Mouse (Mus musculus): ENCODE measurements around the gene Plpp2. TPM values are rescaled to one million over a fixed set of nuclear protein-coding genes. Genes with fewer than 3 reads are reported as not detected.

Gene Plpp2
- polyA plus RNA-seq, 1 experiment: 8.7 TPM

DNA sequence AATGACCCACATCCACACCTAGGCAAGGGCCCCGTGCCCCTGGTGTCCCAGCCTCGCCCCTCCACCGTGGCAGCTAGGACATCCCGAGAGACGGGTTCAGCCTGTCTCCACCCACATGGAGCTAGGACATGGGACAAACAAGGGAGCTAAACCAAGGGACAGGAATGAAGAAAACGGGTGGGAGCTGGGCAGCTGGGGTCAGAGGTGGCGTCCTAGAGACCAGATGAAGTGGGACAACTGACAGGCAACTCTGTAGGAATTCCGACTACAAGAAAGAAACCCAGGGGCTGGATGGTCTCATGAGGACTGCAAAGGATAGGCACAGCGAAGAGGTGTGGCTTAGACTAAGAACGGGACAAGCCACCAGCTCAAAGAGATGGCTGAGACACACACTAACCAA, 20.1 kb upstream of the Plpp2 start:
- WGBS: 75% methylated on average over 10 of the region's 10 CpGs
- TF ChIP-seq CTCF (IDR thresholded peaks at IDR 0.05; ENCODE audit: borderline replicate concordance, control insufficient read depth, extremely low read depth, insufficient read depth, low read length, poor library complexity) (no peak), POLR2A (IDR thresholded peaks at IDR 0.05; ENCODE audit: control insufficient read depth, extremely low read depth, insufficient read depth, low read length, poor library complexity) (no peak)
- Histone ChIP-seq H3K4me3 (ENCODE audit: control insufficient read depth, insufficient read depth, low read length) (no peak overlapping the region), H3K27me3 (ENCODE audit: control insufficient read depth, insufficient read depth, low read length) (no peaks in the 10 kb centered on the region), H3K36me3 (ENCODE audit: control insufficient read depth, insufficient read depth, low read length) (no peaks in the 10 kb centered on the region; the same call in 1 of the 2 replicates), H3K4me1 (replicated peaks; ENCODE audit: control insufficient read depth, insufficient read depth, low read length) (peaks cover 22% of the 10 kb centered on the region), H3K27ac (ENCODE audit: control insufficient read depth, insufficient read depth, low read length) (no peak overlapping the region)
- DNase-seq: no peak

DNA sequence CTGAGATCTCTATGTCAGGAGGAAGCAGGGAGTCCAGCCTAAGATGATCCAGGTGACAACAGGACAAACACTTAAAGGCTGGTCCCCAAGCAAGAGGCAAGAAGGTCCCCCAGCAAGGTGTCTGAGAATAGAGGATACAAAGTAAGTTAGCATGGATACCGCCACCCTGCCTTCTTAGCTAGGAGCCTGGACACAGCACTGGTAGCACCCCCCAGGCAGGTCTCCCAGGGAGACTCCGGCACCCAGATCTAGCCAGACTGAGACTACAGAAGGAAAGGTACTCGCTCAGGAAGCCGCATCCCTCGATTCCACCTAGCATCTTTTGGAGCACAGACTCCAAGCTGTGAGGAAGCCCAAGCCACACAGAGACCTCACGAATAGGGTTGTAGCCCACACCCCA, 19.6 kb upstream of the Plpp2 start:
- 91% methylated on average over 6 of the region's 6 CpGs for WGBS
- TF ChIP-seq POLR2A (IDR thresholded peaks at IDR 0.05; ENCODE audit: control insufficient read depth, extremely low read depth, insufficient read depth, low read length, poor library complexity) (no peak), CTCF (IDR thresholded peaks at IDR 0.05; ENCODE audit: borderline replicate concordance, control insufficient read depth, extremely low read depth, insufficient read depth, low read length, poor library complexity) (no peak)
- Histone ChIP-seq H3K36me3 (ENCODE audit: control insufficient read depth, insufficient read depth, low read length) (no peaks in the 10 kb centered on the region; the same call in 1 of the 2 replicates), H3K27me3 (ENCODE audit: control insufficient read depth, insufficient read depth, low read length) (no peaks in the 10 kb centered on the region), H3K4me1 (replicated peaks; ENCODE audit: control insufficient read depth, insufficient read depth, low read length) (peaks cover 22% of the 10 kb centered on the region), H3K27ac (ENCODE audit: control insufficient read depth, insufficient read depth, low read length) (no peak overlapping the region), H3K4me3 (ENCODE audit: control insufficient read depth, insufficient read depth, low read length) (no peak overlapping the region)
- DNase-seq: no peak

DNA sequence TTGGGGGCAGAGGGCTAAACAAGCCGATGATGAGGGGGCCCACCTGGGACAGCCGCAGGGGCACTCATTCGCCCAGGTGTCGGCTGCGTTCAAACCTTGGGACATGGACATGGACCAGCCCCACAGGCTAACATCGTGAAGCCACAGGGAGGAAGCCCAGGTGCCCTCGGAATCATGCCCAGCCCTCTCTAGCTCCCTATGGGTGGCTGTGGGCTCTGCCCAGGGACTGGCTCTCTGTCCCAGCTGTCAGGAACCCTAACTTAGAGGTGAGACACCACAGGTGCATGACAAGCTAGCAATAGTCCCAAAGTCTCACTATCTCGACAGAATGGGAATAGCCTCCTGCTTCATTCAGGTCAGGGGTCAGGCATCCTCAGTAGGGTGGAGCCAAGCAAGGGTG, 18.9 kb upstream of the Plpp2 start:
- H3K27ac ChIP-seq (ENCODE audit: control insufficient read depth, insufficient read depth, low read length): no peak overlapping the region
- no peaks in the 10 kb centered on the region for H3K27me3 ChIP-seq (ENCODE audit: control insufficient read depth, insufficient read depth, low read length)
- WGBS: 82% methylated on average over 8 of the region's 8 CpGs
- no peak overlapping the region for H3K4me3 ChIP-seq (ENCODE audit: control insufficient read depth, insufficient read depth, low read length)
- no peak for DNase-seq
- H3K4me1 ChIP-seq (replicated peaks; ENCODE audit: control insufficient read depth, insufficient read depth, low read length): peaks cover 22% of the 10 kb centered on the region
- H3K36me3 ChIP-seq (ENCODE audit: control insufficient read depth, insufficient read depth, low read length): no peaks in the 10 kb centered on the region; the same call in 1 of the 2 replicates
- TF ChIP-seq POLR2A (IDR thresholded peaks at IDR 0.05; ENCODE audit: control insufficient read depth, extremely low read depth, insufficient read depth, low read length, poor library complexity) (no peak), CTCF (IDR thresholded peaks at IDR 0.05; ENCODE audit: borderline replicate concordance, control insufficient read depth, extremely low read depth, insufficient read depth, low read length, poor library complexity) (no peak)

DNA sequence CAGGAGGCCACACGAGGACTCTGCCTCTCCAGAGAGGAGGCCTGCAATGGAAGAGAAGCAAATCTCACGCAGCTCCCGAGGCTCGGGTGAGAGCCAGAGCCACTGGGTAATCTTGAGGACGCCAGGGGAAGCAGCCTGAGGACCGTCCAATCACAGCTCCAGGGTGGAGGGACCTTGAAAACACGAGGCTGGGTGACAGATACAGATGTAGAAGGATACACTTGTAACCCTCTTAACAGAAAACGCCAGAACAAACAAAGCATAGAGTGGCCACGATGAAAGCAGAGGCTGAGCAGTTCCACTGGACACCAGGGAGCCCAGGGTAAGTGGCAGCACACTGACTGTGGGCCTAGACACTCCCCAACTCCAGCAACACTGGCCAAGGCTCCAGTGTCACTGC, 16.8 kb upstream of the Plpp2 start:
- Histone ChIP-seq H3K4me1 (replicated peaks; ENCODE audit: control insufficient read depth, insufficient read depth, low read length) (peaks cover 22% of the 10 kb centered on the region), H3K36me3 (ENCODE audit: control insufficient read depth, insufficient read depth, low read length) (peaks cover 6% of the 10 kb centered on the region; the same call in 1 of the 2 replicates), H3K27me3 (ENCODE audit: control insufficient read depth, insufficient read depth, low read length) (no peaks in the 10 kb centered on the region), H3K4me3 (ENCODE audit: control insufficient read depth, insufficient read depth, low read length) (no peak overlapping the region), H3K27ac (ENCODE audit: control insufficient read depth, insufficient read depth, low read length) (no peak overlapping the region)
- WGBS: 88% methylated on average over 9 of the region's 9 CpGs
- DNase-seq: no peak
- no peak for TF ChIP-seq POLR2A (IDR thresholded peaks at IDR 0.05; ENCODE audit: control insufficient read depth, extremely low read depth, insufficient read depth, low read length, poor library complexity)
- TF ChIP-seq CTCF (IDR thresholded peaks at IDR 0.05; ENCODE audit: borderline replicate concordance, control insufficient read depth, extremely low read depth, insufficient read depth, low read length, poor library complexity): no peak

DNA sequence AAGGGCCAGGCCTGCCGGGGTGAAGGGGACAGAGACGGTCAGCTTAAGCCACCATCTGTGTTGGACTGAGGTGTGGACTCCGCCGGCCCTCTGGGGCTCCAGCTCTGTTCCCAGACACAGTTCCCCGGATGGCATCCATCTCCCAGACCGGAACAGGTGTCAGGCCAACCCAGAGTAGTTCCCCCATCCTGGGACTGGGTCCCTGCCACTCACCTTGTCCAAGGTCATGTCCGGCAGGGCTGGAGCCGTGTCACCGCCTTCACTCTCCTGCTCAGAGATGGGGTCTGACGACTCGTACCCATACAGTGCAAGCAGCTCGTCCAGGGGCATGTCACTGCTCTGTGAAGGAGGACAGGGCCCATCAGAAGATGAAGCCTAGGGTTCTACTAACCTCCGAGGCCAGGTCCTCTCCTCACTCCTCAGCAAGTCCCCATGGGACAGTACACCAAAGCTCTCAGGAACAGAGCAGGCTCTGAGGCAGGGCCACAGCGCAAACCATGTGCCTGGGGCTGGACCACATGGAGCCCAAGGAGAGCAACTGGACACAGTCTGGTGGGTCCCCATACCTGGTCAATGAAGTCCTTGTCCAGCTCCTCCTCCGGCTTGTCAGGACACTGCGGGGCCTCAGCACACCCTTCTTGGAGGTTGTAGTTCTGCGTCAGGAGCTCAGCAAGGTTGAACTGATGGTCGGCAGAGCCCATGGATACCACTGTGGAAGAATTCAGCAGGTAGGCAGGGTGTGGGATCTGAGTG, 15.6 kb upstream of the Plpp2 start:
- Histone ChIP-seq H3K36me3 (ENCODE audit: control insufficient read depth, insufficient read depth, low read length) (peaks cover 14% of the 10 kb centered on the region; the same call in 1 of the 2 replicates), H3K4me3 (ENCODE audit: control insufficient read depth, insufficient read depth, low read length) (no peak overlapping the region), H3K27me3 (ENCODE audit: control insufficient read depth, insufficient read depth, low read length) (no peaks in the 10 kb centered on the region), H3K4me1 (replicated peaks; ENCODE audit: control insufficient read depth, insufficient read depth, low read length) (peaks cover 16% of the 10 kb centered on the region), H3K27ac (ENCODE audit: control insufficient read depth, insufficient read depth, low read length) (no peak overlapping the region)
- no peak for DNase-seq
- 97% methylated on average over 18 of the region's 18 CpGs for WGBS
- TF ChIP-seq POLR2A (IDR thresholded peaks at IDR 0.05; ENCODE audit: control insufficient read depth, extremely low read depth, insufficient read depth, low read length, poor library complexity) (no peak), CTCF (IDR thresholded peaks at IDR 0.05; ENCODE audit: borderline replicate concordance, control insufficient read depth, extremely low read depth, insufficient read depth, low read length, poor library complexity) (no peak)

DNA sequence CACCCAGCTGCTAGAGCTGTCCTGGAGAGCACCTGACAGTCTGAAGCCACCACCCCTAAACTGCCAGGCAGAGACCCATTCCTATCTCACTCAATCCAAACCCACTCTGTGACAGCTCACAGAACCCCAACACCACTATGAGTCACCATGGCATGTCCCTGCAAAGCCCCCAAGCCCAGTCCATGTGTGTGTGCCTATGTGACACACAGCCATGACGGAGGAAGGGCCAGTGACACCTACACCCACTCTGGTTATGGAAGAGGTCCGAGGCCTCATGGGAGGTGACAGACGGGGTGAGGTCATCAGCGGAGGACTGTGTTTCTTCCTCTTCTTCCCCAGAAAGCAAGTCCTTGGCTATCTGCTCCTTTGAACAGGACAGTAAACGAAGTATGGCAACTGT, 14.9 kb upstream of the Plpp2 start:
- 97% methylated on average over 5 of the region's 5 CpGs for WGBS
- DNase-seq: no peak
- H3K4me1 ChIP-seq (replicated peaks; ENCODE audit: control insufficient read depth, insufficient read depth, low read length): peaks cover 10% of the 10 kb centered on the region
- no peak overlapping the region for H3K27ac ChIP-seq (ENCODE audit: control insufficient read depth, insufficient read depth, low read length)
- TF ChIP-seq POLR2A (IDR thresholded peaks at IDR 0.05; ENCODE audit: control insufficient read depth, extremely low read depth, insufficient read depth, low read length, poor library complexity) (no peak), CTCF (IDR thresholded peaks at IDR 0.05; ENCODE audit: borderline replicate concordance, control insufficient read depth, extremely low read depth, insufficient read depth, low read length, poor library complexity) (no peak)
- H3K4me3 ChIP-seq (ENCODE audit: control insufficient read depth, insufficient read depth, low read length): no peak overlapping the region
- peaks cover 14% of the 10 kb centered on the region; the same call in 1 of the 2 replicates for H3K36me3 ChIP-seq (ENCODE audit: control insufficient read depth, insufficient read depth, low read length)
- H3K27me3 ChIP-seq (ENCODE audit: control insufficient read depth, insufficient read depth, low read length): no peaks in the 10 kb centered on the region

Data from thymus, adult 2 months (tissue).